Mouse (Mus musculus) left cerebral cortex, postnatal 10 days (tissue): ENCODE data around the gene Olfr222. TPM values are rescaled to one million over a fixed set of nuclear protein-coding genes. Genes with fewer than 3 reads are reported as not detected.
A peak's percentile ranks its signal among the peaks of the same experiment; 100 is the strongest.

Source experiments
- DNase-seq, 2 experiments: peaks; one replicate each; pipeline ENCODE4 v3.0.0; 2021 to 2022; ENCODE audit warnings: low spot score in 2 of 2, mixed read lengths in 1 of 2; ENCODE audit errors: extremely low spot score in 1 of 2
- intact Hi-C: fragments of 180-260 bp; cut with DNase I; formaldehyde crosslinking; loops from one replicate; pipeline ENCODE4 v1.15.1; 2025
- total RNA-seq, 2 experiments: library from RNA; stranded (reverse); gene quantifications; 2 replicates each; pipeline ENCODE4 v1.2.3; 2021

Olfr222 gene
- total RNA-seq, 2 experiments from 2014 or later: not detected

DNA sequence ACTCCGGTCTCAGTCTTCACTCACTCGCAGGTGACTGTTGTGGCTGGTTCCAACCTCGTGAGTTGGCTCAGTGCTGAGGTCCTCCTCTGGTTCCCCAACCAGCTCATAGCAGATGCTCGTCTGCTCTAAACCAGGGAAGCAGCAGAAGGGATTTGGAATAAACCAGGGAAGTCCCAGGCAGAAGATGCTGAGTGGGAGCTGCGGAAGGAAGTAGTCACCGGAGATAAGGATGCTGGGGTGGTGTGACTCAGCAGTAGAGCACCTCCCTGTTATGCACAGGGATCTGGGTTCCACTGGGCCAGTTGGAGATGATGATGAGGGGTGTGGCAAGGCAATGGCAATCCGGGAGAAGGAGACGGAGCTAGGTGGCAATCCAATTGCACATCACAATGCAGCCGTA is 32.0 kb downstream of the Olfr222 start:
- no peak for DNase-seq

DNA sequence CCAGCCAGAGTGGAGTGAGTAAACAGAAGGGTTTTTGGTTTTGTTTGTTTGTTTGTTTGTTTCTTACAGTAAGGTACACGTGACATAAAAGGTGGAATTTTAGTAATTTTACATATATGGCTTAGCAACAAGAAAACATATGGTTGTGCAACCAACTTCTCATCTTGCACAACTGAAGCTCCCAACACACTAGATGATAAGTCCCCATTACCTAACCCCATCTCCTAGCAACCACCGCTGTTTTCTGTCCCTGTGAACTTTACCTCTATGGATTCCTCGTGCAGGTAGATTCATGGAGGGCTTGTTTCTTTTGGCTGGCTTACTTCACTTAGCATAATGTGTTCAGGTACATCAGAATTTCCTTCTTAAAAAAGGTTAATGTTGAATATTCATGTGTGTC is 32.7 kb downstream of the Olfr222 start:
- no peak for DNase-seq
- intact Hi-C loops: no loop called here

More for the DNA sequence above, 32.0 kb downstream of the Olfr222 start:
- intact Hi-C loops: no loop called here

DNA sequence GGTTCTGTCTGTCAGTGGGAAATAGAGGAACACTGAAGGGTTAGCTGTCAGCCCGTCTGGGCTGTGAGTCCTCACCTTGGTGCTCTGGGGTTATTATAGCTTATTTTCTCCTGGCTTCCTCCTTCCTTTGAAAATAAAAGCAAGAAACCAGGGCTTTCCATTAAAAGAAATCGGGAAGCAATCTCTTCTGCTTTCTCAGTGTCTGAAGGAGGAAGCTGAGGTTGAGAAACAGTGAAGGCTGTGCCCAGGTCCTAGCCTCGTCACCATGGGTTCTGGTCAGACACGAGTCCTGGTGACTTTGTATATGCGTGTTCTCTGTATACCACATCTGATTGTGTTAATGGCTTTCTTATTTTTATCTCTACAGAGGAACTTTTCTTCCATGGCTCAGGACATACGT is 33.6 kb downstream of the Olfr222 start:
- intact Hi-C loops: no loop called here
- no peak for DNase-seq

DNA sequence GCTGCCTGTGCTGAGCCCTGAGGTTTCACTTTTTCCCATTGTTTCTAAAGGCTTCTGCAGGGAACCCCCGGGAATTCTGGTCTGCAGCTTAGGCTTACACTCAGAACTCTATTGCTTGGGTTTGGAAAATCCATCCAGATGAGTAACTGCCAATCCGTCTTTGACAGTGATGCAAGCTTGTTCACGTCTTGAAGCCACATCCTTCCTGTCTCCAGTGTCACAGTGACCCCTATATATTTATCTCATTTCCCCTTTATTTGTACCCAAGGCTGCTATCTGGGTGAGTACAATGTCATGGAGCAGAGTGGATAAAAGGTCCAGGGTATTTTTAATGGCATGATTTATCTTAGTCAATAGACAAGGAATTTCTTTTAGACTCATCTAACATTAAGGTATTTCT is 34.7 kb downstream of the Olfr222 start, which contains the start of gene Nlrp3:
Gene Nlrp3 (plus strand): TSS at position 245 of the 400 bp plus-strand sequence.
- intact Hi-C loops: no loop called here

DNA sequence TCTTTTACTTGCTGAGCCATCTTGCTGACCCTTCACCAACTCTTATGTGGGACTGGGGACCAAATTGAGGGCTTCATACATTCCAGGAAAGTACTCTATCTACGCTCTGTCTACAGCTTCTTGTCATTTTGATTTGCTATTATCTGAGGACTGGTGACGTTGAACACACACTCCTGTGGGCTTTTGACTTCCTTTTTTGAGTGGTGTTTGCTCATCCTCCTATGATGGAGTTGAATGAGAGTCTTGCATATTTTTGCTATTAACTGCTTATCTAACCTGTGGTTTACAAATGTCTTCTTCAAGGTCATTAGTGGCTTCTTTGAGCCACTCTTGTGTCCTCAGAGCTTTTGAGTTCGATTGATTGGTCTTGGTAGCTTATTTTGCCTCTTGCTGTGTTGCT is 35.9 kb downstream of the Olfr222 start:
- no peak for DNase-seq
- intact Hi-C loops: no loop called here

More for the DNA sequence above, 34.7 kb downstream of the Olfr222 start, which contains the start of gene Nlrp3:
- DNase-seq: no peak

DNA sequence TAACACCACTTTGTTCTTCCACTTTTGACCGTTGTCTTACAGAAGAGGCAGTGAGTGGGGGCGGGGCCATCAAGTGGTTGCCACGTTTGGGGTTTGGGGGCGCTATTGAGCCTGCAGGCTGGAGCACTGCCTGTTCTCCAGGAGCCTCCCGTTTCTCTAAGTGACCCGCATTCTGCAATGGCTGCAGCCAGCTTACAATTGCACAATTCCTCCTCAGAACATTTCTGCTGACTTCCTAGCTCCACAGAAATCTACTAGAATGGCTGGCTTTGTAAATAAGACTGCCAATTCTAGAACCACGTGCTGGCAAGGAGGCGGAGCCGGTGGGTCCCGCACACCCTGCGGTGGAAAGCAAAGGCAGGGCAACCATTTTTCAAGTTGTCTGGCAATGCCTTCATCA is 37.6 kb downstream of the Olfr222 start:
- peak; percentile 23 to 79 for DNase-seq

DNA sequence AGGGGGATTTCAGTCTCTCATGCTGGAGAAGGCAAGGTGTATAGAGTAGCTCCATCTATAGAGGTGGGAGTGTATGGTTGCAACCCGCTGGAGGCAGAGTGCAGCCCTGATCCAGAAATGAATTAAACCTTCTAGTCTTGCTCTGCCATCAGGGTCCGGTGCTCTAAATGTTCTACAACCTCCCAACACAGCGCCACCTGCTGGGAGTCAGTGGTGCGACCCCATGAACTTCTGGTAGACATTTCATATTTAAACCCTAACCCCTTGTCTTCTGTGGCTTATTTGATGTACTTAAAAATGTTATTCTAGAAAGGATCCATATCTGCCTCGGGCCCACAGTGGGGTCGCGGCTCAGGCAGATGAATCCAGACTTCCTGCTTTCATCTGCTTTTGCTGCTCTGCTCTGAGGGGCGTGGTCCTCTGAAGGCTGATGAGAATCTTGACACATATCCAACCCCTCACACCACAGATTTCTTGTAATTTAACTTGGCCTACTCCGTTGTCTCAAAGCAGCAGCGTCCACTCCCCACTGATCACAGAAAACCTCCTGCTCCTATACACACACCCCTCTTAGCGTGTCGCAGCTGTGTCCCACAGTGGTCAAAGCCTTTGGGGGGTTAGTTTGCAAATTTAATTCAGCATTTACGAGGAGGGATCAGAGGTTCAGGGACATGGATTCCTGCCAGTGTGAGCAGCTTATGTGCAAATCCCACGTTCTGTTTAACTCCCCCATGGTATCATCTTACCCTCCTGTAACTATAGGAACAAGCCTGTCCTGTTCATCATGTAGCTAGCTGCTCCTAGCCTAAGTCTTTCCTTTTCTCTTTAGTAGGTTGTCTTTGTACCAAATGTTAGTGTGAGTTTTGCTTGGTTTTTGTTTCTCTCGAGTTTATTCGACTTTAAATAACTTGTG is 38.6 kb downstream of the Olfr222 start:
- intact Hi-C loops: no loop called here
- no peak for DNase-seq

More for the DNA sequence above, 37.6 kb downstream of the Olfr222 start:
- intact Hi-C loops: no loop called here

DNA sequence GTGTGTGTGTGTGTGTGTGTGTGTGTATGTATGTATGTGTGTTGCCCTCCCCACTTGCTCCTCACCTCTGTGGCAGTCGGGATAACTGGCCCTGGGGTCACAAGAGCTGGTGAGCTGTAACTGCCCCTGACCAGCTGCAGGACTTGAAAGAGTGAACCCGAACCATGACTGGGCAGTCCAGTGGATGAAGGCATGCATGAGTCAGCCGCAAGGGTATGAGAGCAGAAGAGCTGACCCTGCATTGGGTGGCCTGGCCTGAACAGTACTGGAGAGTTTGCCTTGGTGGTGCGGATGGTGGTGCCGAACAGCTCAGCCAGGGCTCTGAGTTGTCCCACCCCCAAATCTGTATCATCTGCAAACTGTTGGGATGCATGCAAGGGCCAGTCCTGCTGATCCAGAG is 44.5 kb downstream of the Olfr222 start:
- intact Hi-C loops: no loop called here

DNA sequence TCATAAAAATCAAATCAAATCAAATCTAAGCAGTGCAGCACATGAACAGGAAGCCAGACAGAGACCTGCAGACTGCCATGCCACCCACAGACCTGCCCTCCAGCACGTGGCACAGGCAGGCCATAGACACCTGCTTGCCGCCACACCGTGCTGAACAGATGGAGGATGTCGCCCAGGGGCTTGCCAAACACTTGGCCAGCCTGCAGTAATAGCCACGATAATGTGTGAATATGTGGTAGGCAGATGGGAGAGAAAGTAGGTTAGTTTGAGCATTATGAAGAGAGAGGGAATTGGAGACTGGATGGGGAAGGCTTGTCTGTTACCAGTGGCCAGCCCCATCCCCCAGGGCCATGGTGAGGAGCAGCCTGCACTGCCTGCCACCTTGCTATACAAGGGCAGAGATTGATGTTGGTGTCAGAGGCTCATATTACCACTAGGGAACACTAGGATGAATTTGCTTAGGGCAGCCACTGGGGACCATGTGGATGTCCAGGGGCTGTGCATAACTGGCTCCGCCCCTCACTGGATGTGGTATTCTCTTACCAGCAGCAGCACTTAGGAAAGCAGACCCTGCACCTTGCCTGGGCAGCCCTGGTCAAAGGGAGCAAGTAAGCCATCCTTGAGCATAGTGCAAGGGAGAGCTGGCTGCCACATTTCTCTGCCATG is 45.0 kb downstream of the Olfr222 start:
- peak in 1 of 2 experiments; percentile 43 for DNase-seq
- intact Hi-C loops: no loop called here

More for the DNA sequence above, 44.5 kb downstream of the Olfr222 start:
- no peak for DNase-seq

DNA sequence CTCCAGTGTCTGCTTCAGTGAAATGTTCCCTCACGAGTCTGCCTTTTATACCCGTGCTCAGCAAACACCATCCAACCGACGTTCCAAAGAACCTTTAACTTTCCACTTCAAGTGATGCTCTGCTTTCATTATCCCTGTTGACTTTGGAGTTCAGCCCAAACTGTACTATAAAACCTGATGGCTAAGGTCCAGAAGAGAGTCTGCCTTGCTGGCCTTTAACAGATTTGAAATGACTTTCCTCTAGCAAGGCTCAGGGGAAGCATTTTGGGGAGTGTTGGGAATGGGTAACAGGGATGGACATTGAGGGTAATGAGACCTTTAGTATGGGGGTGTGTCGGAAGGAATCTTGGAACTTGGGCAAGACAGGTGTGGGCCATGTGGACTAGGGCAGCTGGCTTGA is 45.8 kb downstream of the Olfr222 start:
- intact Hi-C loops: no loop called here

DNA sequence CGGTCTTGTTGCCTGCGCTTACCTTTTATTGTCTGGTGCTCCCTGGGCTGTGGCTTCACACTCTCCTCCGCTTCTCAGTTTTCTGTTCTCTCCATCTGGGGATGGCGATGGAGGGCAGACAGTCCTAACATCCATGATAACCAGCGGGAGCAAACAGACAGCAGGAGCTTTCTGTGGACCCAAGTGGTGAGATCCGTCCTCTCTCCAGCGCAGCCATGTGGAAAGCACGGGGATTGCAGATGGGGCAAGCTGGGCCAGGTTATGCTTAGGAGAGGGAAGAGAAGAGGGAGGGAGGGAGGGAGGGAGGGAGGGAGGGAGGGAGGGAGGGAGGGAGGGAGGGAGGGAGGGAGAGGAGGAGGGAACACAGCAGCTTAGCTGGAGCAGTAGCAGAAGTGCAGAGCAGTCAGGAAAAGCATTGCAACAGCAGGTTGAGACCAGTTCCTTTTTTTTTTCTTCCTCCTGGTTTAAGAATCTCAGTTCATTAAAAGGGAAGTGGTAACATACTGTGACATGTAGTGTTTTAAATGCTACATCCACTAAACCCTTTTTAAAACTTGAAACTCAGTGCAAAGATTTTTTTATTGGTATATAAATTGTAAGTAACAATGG is 49.5 kb downstream of the Olfr222 start, which contains the start of gene Zkscan17:
Gene Zkscan17 (minus strand): TSS at position 280 of the 609 bp plus-strand sequence.
- intact Hi-C loops: loop anchor here (2.0 to 10.0 kb wide), 4 partner anchors 41 to 248 kb away; no protein-coding TSS in a partner anchor
- peak in 1 of 2 experiments; percentile 48 for DNase-seq

More for the DNA sequence above, 45.8 kb downstream of the Olfr222 start:
- no peak for DNase-seq

DNA sequence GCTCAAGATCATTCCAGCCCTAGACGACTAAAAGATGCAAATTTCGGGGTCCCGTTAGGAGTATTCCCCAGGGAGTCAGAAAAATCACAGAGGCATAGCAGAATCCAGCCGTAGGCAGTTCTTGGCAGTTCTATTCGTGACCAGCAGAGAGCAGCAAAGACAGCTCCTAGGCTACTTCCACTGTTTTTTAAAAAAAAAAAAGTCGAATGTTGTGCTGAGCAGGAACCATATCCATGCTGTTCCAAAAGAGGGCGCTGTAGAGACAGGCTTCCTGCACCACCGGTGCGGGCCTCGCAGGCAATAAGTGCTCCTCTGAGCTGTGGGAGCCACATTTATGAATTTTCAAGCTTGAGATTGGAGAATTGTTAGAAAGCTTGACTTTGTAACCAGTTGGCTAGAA is 50.8 kb downstream of the Olfr222 start:
- peak; percentile 82 to 86 for DNase-seq
- intact Hi-C loops: loop anchor here (5.0 to 10.0 kb wide), 3 partner anchors 42 to 250 kb away; no protein-coding TSS in a partner anchor

DNA sequence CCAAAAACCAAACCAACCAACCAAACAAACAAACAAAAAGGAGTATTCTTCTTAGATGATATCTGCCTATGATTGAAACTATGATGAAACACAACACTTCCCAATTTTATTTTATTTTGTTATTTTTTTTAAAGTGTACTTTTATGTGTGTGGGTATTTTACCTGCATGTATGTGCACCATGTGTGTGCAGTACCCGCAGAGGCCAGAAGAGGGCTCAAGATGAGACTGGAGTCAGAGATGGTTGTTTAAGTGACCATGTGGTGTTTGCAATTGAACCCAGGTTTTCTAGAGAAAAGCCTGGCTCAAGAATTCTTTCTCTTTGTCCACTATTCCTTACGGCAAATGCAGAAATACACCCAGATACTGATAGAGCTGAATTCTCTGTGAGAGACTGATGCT is 51.9 kb downstream of the Olfr222 start:
- intact Hi-C loops: loop anchor here (10.0 kb wide), 2 partner anchors 221 to 251 kb away; no protein-coding TSS in a partner anchor
- no peak for DNase-seq

Other genes with a start within 250 kb of the Olfr222 start
- not detected for gene Prss38, start 200.6 kb downstream of the Olfr222 start, total RNA-seq
- 10 to 100 TPM; 34.4 to 34.5 TPM for gene Jmjd4, start 126.2 kb downstream of the Olfr222 start, total RNA-seq
- gene Snap47, start 125.0 kb downstream of the Olfr222 start, total RNA-seq: 100 to 1,000 TPM; 366 to 371 TPM
- 1 to 10 TPM; 4.2 to 4.7 TPM for gene Zfp867, start 103.8 kb downstream of the Olfr222 start, total RNA-seq
- 10 to 100 TPM; 15.6 to 16.2 TPM for gene Zkscan17, start 49.5 kb downstream of the Olfr222 start, total RNA-seq
- 1 to 10 TPM in 1 of 2 experiments, under 1 TPM in 1; 0.79 to 1.5 TPM for gene Nlrp3, start 34.7 kb downstream of the Olfr222 start, total RNA-seq
- gene Olfr223, start 17.1 kb upstream of the Olfr222 start, total RNA-seq: not detected
- 100 to 1,000 TPM; 239 to 247 TPM for gene Mprip, start 85.1 kb upstream of the Olfr222 start, total RNA-seq
- gene Pld6, start 211.4 kb upstream of the Olfr222 start, total RNA-seq: 1 to 10 TPM; 1.2 TPM
- 10 to 100 TPM; 34.5 to 35.6 TPM for gene Flcn, start 233.8 kb upstream of the Olfr222 start, total RNA-seq